Mouse (Mus musculus) 416B (cell line): ENCODE measurements around the gene Pdia5.

Experiments used
- DNase-seq: peaks from one replicate; pipeline ENCODE4 v3.0.0; 2011; ENCODE audit warnings: low read depth

Gene Pdia5

GRCm38 (mm10) chr16:35484526-35485233, 6.0 kb downstream of the Pdia5 start:
- peak; percentile 62 for DNase-seq

- no peak for DNase-seq
Observed at GRCm38 (mm10) chr16:35484105-35484504, 6.6 kb downstream of the Pdia5 start.

GRCm38 (mm10) chr16:35479301-35479700, 11.4 kb downstream of the Pdia5 start:
- no peak for DNase-seq

- no peak for DNase-seq
Observed at GRCm38 (mm10) chr16:35477273-35477672, 13.4 kb downstream of the Pdia5 start.

- no peak for DNase-seq
Observed at GRCm38 (mm10) chr16:35472569-35473275, 18.0 kb downstream of the Pdia5 start.

GRCm38 (mm10) chr16:35471841-35472568, 18.7 kb downstream of the Pdia5 start:
- DNase-seq: no peak

GRCm38 (mm10) chr16:35470983-35471382, 19.7 kb downstream of the Pdia5 start:
- no peak for DNase-seq

GRCm38 (mm10) chr16:35470096-35470495, 20.6 kb downstream of the Pdia5 start:
- DNase-seq: no peak

- DNase-seq: no peak
Observed at GRCm38 (mm10) chr16:35469016-35469415, 21.7 kb downstream of the Pdia5 start.

- DNase-seq: no peak
Observed at GRCm38 (mm10) chr16:35467044-35467443, 23.6 kb downstream of the Pdia5 start.

- DNase-seq: no peak
Observed at GRCm38 (mm10) chr16:35465808-35466351, 24.8 kb downstream of the Pdia5 start.

GRCm38 (mm10) chr16:35464686-35465308, 25.9 kb downstream of the Pdia5 start:
- no peak for DNase-seq

- DNase-seq: no peak
Observed at GRCm38 (mm10) chr16:35463708-35464107, 27.0 kb downstream of the Pdia5 start.

GRCm38 (mm10) chr16:35462955-35463354, 27.7 kb downstream of the Pdia5 start:
- no peak for DNase-seq

- DNase-seq: no peak
Observed at GRCm38 (mm10) chr16:35459584-35459983, 31.1 kb downstream of the Pdia5 start.

- DNase-seq: no peak
Observed at GRCm38 (mm10) chr16:35458297-35458696, 32.4 kb downstream of the Pdia5 start.

- no peak for DNase-seq
Observed at GRCm38 (mm10) chr16:35457488-35457887, 33.2 kb downstream of the Pdia5 start.

- no peak for DNase-seq
Observed at GRCm38 (mm10) chr16:35457011-35457419, 33.7 kb downstream of the Pdia5 start.

- no peak for DNase-seq
Observed at GRCm38 (mm10) chr16:35456305-35456704, 34.4 kb downstream of the Pdia5 start.

- no peak for DNase-seq
Observed at GRCm38 (mm10) chr16:35455822-35456221, 34.9 kb downstream of the Pdia5 start.

GRCm38 (mm10) chr16:35450018-35450630, 40.5 kb downstream of the Pdia5 start:
- DNase-seq: no peak

- no peak for DNase-seq
Observed at GRCm38 (mm10) chr16:35442026-35442415, 48.7 kb downstream of the Pdia5 start.
